Mouse (Mus musculus): ENCODE measurements around the gene Nkx6-1.

Nkx6-1 gene

GRCm38 (mm10) chr5:101658188-101658983 lies 6.4 kb downstream of the Nkx6-1 start:
- DNase-seq, result no peak

DNA sequence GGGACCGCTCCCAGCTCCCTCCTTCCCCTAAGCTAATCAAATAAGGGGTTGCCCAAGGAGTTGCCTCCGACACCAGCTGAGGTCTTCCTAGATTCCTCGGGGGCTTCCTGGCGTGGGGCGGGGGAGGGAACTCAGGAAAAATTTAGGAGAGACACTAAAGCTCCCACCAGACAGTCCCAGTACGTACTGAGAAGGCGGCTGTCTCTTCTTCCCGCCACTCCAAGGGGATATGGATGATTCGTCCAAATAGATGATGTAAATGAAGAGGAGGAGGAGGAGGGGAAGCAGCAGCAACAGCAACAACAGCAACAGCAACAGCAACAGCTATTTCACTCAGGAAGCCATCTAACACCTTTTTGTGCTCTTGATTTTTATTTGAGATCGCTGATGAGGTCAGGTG lies 7.1 kb downstream of the Nkx6-1 start:
- no peak for DNase-seq

- DNase-seq, result no peak
Measured at GRCm38 (mm10) chr5:101656107-101656506, 8.7 kb downstream of the Nkx6-1 start.

- DNase-seq, result no peak
Measured at GRCm38 (mm10) chr5:101655418-101655817, 9.4 kb downstream of the Nkx6-1 start.

DNA sequence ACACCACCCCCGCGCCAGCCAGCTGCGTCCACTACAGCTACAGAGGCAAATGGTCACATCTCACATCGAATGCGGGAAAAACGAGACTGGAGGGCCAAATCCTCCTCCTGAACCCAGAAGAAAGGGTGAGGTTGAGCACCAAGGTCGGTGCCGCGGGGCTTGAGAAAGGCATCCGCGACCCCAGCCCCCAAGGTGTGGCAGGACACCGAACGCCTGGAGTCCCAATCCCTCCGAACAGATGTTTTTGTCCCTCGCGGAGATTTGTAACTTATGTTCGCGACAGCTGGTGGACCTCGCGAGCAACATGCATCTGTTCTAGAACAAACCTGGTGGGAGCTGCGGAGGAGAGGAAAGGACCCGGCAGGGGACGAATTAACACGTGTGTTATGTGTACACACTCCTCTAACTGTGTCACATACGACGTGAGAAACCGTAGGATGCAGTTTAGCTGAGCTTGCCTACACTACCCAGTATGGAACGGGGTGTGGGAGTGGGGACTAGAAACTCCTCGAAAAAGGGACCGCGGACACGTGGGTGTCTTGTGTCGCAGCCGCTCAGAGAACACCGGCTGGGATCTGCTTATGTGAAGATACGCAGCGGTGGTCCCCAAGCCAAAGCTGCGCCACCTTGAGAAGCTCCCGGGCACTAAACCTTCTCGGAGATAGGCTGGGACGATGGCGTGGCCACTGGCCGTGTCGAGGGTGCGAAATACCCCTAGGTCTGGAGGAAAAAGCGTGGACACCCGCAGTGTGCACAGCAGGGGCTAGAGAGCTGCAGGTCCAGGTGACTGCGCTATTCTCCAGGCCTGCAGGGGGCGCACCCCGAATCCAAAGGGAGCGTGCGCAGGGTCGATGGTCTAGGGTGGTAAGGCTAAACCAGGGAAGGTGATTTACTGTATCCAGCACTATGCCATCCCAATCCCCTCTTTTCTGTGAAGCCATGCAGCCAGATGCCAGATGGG lies 16.8 kb downstream of the Nkx6-1 start:
- no peak for DNase-seq

GRCm38 (mm10) chr5:101646961-101647575 lies 17.7 kb downstream of the Nkx6-1 start:
- DNase-seq, result no peak

GRCm38 (mm10) chr5:101645071-101645470 lies 19.7 kb downstream of the Nkx6-1 start:
- no peak for DNase-seq

GRCm38 (mm10) chr5:101638101-101638500 lies 26.7 kb downstream of the Nkx6-1 start:
- DNase-seq, result no peak

All from right cerebral cortex, adult 18-20 months (tissue).